Mouse (Mus musculus) yolk sac, embryonic 10.5 days (tissue): ENCODE measurements around the gene Rxrg.

ENCODE experiments used
- DNase-seq: peaks from one replicate; pipeline ENCODE4 v3.0.0-alpha.2; 2017; ENCODE audit warnings: low spot score

The Rxrg gene

DNA sequence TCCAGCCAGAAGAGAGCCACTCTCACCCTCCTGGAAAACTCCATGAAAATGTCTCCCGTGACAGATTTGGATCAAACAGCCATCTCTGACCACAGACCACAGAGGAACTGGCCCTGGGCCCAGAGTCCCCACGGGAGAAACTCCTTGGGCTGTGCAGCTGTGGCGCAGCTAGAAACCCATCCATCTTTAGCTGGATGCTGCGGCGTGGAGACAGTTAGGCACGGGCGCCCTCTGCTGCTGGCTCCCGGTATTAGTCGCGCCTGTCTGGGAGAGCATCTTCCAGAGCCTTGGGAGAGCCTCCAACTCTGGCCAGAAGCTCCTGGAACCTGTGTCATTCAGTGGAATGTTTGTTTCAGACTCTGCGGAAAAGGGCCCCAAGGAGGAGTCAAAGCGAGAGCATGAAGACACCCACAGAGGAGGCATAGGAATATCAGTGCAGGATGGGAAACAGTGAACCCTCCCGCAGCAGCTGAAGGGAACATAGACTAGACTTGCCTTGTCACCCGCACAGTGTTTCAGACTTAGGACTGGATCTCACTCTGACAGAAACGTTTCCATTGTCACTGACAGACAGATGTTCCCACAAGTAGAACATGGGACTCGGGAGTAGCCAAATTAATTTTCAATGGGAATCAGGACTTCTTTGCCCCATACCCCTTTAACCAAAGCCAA lies 46.8 kb downstream of the Rxrg start:
- peak; percentile 30 for DNase-seq

DNA sequence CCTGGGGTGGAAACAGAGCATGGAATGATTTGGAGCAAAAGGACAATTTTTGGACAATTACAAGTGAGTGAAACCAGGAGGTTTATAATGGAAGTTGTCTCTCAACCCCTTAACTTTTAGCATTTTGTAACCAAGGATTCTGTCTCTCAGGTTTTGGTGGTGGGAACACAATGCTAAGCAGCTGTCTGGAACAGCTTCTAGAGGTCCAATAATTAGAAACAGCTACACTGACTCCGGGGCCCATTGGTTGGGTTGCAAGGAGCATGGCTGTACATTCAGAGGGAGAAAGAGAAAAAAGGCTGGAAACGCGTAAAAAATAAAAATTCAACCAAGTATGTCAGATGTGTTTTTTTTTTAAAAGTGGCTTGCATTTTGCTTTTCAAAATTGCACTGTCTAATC lies 50.5 kb downstream of the Rxrg start:
- DNase-seq: no peak

DNA sequence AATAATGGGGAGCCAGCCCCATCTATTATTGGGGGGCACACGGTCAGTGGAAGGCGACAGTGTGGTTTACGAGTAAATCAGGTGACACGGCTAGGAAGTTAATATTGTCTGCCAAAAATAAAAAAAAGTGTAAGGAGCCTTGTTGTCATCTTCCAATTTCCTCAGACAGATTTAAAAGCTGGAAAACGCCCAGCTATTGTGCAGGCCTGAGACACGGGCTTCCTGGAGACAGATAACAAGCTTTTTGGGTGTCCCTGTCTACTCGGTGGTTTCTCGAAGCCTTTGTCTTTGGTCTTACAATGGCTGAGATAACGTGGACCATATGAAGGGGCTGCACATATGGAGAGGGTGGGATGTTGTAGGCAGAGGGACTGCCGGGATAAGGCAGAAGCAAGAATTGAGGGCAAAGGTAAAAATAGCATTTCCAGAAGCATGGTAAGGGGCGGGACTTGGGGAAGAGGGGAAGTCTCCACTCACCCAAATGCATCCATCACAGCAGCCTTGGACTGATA lies 51.0 kb downstream of the Rxrg start:
- DNase-seq: no peak

DNA sequence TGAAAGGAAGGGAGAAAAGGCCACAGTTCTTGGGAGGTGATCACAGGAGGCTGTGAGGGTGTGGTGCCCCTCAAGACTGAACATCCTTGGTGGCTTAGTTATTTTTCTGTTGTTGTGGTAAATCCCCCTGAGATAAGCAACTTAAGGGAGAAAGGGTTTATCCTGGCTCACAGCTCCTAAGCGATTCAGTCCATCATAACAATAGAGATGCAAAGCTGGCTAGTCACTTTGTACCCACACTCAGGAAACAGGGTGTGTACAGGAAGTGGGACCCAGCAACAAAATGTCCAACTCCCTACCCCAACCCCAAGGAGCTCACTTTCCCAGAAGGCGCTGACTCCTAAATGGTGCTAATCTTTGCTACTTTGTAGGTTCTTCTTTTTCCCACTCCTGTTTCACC lies 54.2 kb downstream of the Rxrg start:
- DNase-seq: no peak

DNA sequence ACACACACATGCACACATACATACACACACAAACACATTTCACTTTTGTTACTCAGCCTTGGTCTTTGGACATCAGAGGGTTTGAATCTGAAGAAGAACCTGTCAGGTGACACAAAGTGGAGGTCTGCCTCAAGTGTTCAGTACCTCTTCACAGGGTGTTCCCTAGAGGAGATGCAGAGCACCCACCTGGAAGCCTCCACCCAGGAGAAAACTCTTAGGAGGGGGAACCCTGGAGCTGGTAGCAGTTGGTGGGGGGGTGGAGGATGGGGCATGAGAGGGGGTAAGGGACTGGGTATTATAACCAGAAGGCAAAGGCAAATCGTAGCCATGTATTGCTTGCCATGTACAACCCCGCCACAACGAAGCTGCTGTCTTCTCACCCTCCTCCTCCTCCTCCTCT lies 60.9 kb downstream of the Rxrg start:
- DNase-seq: no peak

DNA sequence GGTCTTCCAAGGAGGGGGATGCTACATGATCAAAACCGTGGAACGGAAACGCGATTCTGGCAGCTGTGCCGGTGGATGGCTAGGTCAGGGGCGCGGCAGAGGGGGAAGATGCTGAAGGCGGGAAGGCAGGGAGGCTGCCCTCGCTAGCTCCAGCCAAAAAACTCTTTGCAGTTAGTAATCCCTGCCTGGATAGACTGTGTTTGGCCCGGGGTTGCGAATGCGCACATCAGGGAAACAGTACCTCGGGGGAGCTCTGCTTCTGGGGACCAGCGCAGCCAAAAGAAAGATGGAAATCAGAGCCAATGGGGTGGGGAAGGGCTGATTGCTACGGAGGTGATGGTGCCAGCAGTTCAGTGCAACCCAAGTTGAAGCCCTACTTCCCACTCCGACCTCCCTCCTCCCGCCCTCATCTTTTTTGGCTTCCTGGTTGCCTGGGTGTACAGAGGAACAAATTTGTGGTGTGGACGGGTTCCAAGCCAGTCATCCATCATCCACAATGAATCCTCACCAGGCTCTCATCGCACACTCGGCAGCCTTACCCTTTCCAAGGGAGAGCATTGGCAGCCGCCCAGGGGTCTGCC lies 62.4 kb downstream of the Rxrg start:
- DNase-seq: no peak

DNA sequence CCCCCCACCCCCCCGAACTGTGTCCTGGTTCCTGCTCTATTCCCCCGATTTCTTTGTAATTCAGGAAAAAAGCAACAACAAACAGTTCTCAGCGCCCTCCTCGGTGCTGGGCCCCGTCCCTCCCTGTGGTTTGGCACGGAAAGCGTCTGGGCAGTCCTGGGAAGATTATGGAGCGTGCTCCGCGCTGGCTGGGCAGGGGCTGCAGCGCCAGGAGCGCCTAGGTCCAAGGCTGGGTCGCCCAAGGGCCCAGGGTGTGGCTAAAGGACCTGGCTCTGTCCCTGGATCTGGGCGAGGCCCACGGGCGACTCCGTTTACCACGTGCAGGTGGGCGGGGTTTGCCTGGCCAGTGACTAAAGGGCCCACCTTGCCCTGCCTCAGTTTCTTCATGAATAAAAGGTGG lies 62.9 kb downstream of the Rxrg start:
- DNase-seq: no peak

DNA sequence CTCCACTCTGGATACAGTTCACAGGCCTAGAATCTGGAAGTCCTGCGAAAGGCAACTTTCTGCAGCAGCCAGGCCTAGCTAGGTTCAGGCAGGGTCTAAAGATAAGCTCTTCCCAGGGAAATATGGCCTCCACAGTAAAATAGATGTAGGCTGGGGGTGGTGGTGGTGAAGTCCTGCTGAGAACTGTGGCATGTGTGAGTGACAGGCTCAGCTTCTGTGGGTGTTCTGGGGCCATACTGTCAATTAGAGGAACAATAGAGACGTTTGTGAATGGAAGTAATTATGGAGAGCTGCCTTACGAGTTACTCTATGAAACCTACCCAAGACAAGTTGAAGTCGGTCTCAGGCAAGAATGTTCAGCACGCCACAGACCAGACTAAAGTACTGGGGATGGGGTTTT lies 65.0 kb downstream of the Rxrg start:
- no peak for DNase-seq

DNA sequence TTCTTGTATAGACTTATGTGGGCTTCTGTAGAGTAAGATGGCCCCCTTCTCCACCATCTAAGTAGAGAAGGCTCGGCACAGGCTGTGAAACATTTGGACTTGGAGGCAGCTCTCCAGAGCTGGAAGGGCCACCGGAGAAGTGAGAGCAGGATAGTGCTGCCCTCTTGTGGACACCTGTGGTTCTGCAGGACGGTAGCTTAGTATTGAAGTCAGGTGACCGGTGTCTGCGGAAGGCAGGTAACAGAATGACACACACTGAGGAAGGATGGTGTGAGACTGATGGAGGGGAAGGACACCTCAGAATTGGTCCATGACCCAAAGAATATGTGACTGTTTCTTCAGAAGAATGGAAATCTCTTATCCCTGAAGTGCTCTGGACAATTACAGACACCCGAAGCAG lies 71.6 kb downstream of the Rxrg start:
- DNase-seq: peak; percentile 37

DNA sequence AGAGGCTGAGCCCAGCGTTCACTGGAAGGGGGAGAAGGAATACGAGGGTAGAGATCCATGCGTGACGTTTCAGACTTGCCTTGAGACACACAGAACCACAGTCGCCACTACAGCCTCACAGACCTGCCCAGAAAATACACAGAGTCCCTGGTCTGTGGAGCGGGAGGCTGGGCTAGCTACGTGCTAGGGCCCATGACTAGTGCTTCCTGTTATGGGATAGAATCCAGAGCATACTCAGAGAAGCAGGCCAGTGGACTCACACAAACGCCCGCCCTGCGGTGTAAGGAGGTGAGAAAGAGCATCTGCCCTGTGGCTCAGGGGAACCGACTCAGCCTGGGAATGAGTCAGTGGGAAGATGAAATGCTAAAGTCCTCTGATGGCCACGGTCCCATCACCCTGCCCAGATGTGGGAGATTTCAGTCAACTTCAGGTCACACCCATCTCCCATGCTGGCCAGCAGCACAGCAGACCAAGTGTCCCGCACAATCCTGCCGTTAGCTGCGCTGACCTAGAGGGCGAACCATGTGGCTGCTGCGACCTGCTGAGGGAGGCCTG lies 74.3 kb downstream of the Rxrg start:
- DNase-seq: no peak

DNA sequence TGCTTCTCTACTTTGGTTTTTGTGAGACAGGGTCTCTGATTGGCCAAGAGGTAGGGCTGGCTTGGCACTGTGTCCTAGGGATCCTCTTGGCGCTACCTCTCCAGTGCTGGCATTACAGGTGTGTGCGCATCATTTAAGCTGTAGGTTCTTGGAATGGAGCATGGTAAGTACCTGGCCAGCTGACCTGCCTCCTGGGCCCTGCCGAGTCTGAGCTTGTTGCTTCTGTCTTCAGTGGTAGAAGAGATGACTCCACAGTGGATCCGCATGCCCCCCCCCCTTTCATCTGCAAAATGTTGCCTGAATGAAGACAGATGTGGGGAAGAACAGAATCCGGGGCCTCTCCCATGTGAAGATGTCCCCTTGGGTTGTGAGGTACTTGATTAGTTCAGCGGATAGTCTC lies 80.9 kb downstream of the Rxrg start:
- DNase-seq: no peak

DNA sequence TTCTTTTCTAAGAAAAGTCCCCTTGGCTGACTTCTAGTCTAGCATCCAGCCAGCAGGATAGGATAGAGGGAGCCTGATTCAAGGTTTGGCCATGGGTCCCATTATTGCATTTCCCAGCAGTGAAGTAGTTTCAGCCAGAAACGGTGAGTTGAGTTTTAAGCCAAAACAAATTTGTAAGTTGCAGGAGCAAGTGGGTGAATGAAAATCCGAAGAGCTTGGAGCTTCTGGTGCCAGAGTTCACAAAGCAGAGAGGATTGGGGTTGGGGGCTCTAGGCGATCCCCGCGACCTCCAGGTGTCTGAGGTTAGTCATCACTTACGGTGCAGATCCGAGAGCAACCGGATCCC lies 89.8 kb downstream of the Rxrg start:
- DNase-seq: no peak

DNA sequence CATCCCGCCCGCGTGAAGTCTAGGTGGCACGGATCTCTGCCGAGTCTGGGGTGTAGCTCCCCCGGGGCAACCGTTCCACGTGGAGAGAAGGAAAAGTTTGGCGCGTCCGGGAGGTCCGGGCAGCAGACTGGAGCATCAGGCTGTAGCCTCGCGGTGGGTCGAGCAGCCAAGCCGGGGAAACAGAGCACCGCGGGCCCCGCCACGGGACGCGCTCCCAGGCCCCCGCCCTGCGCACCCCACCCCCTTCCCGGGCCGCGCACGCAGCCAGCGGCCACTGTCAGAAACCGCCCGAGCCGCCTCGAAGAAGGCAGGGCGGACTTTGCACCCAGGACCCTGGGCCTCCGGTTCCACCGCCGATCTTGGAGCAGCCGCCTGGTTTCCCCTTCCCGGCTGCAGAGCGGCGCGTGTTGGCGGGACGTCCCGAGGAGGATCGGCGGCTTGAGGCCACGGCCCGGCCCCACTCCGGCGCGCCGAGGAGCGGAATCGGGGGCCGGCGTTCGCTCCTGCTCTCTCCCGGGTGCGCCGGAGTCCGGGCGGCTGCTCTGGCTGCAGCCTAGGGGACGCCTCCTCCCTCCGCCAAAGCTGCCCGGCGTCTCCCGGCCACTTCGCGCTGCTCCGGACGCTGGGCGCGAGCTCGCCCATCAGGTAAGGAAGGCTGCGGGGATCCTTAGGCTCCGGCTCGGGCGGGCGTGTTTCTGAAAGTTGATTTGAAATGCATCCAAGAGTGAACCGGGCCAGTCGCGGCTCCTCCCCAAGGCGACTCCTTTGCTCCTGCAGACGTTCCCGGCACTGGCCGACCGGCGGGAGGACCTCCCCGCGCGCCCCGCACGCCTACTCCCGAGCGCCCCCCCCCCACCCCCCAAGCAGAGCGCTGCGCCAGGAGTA lies 90.4 kb downstream of the Rxrg start:
- peak; percentile 64 for DNase-seq

DNA sequence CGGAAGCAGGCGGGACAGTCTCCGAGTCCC lies 90.9 kb downstream of the Rxrg start, which contains the start of gene Lmx1a:
Gene Lmx1a (plus strand): TSS at position 6 of the 30 bp plus-strand sequence.
- no peak for DNase-seq
